In genomic region chr17:4186802-4187201, GRCm38 (mm10) we compare ENCODE assay signal across 19 mouse cellular contexts.
DNase-seq lines count a peak whose midpoint lies in the region; ATAC-seq and TF ChIP-seq lines count a peak whose summit lies in the region.
"Had no signal": no experiment of that assay in that cellular context is flagged by ENCODE, and none has a peak within 500 bp of the region (broad histone marks: within the 10 kb centered on the region; RNA-seq: fewer than 3 reads in every experiment).

No protein-coding gene starts in this region.

- DNase-seq in cerebellum, postnatal 25 days = peak; percentile 17 to 31
- no peak for DNase-seq in cerebellum, adult 11 months
- no peak for DNase-seq in kidney, adult 8-10 months
- DNase-seq in stomach, postnatal 0 days (ENCODE audit: low spot score) = no peak
- DNase-seq in liver, embryonic 11.5 days (ENCODE audit: low spot score) = no peak
- no peak for DNase-seq in ovary, postnatal 10 days (ENCODE audit: low spot score)
- DNase-seq: B cell, adult 2 months; gastrocnemius, postnatal 25 days; liver, embryonic 13.5 days; thymus, postnatal 25 days had no signal

- no peaks in the 10 kb centered on the region for H3K4me1 ChIP-seq in kidney, embryonic 16.5 days (ENCODE audit: insufficient read depth, low read length)
- H3K4me1 ChIP-seq in stomach, embryonic 14.5 days (ENCODE audit: control insufficient read depth, insufficient read depth, low read length) = peaks cover 4% of the 10 kb centered on the region; the same call in 1 of the 2 replicates
- H3K4me1 ChIP-seq in stomach, postnatal 0 days (replicated peaks; ENCODE audit: control insufficient read depth, insufficient read depth) = no peaks in the 10 kb centered on the region
- no peaks in the 10 kb centered on the region for H3K4me1 ChIP-seq in liver, embryonic 11.5 days (replicated peaks; ENCODE audit: control insufficient read depth, insufficient read depth, low read length)
- H3K4me1 ChIP-seq: forebrain, embryonic 12.5 days; limb, embryonic 12.5 days; liver, embryonic 13.5 days had no signal

- H3K4me3 ChIP-seq in kidney, embryonic 16.5 days (ENCODE audit: low read length) = no peak overlapping the region
- H3K4me3 ChIP-seq in stomach, embryonic 14.5 days (ENCODE audit: low read depth, low read length) = no peak overlapping the region
- no peak overlapping the region for H3K4me3 ChIP-seq in stomach, postnatal 0 days (ENCODE audit: low read depth, low read length)
- H3K4me3 ChIP-seq in liver, embryonic 11.5 days (ENCODE audit: low read depth, low read length) = no peak overlapping the region
- H3K4me3 ChIP-seq: embryonic facial prominence, embryonic 10.5 days; forebrain, embryonic 12.5 days; heart, embryonic 10.5 days; limb, embryonic 12.5 days; liver, embryonic 13.5 days had no signal

- no peaks in the 10 kb centered on the region for H3K36me3 ChIP-seq in kidney, embryonic 16.5 days (ENCODE audit: insufficient read depth, low read length)
- H3K36me3 ChIP-seq in stomach, embryonic 14.5 days (ENCODE audit: control insufficient read depth, insufficient read depth, low read length) = no peaks in the 10 kb centered on the region
- H3K36me3 ChIP-seq in stomach, postnatal 0 days (ENCODE audit: control insufficient read depth, insufficient read depth, low read length) = no peaks in the 10 kb centered on the region
- H3K36me3 ChIP-seq in liver, embryonic 11.5 days (ENCODE audit: control insufficient read depth, insufficient read depth, low read length) = no peaks in the 10 kb centered on the region
- H3K36me3 ChIP-seq: embryonic facial prominence, embryonic 10.5 days; forebrain, embryonic 12.5 days; heart, embryonic 10.5 days; limb, embryonic 12.5 days; liver, embryonic 13.5 days had no signal

- 50% methylated on average over 9 of the region's 9 CpGs for WGBS in kidney, embryonic 16.5 days
- WGBS in stomach, embryonic 14.5 days = 62% methylated on average over 9 of the region's 9 CpGs
- 51% methylated on average over 9 of the region's 9 CpGs for WGBS in stomach, postnatal 0 days
- WGBS in liver, embryonic 11.5 days = 69% methylated on average over 9 of the region's 9 CpGs

- H3K9me3 ChIP-seq in kidney, embryonic 16.5 days (ENCODE audit: low read length) = no peaks in the 10 kb centered on the region
- no peaks in the 10 kb centered on the region for H3K9me3 ChIP-seq in stomach, embryonic 14.5 days (ENCODE audit: control insufficient read depth, low read depth, low read length)
- H3K9me3 ChIP-seq in stomach, postnatal 0 days (ENCODE audit: control insufficient read depth, low read length) = no peaks in the 10 kb centered on the region
- H3K9me3 ChIP-seq in liver, embryonic 11.5 days (ENCODE audit: control insufficient read depth, low read length) = no peaks in the 10 kb centered on the region
- H3K9me3 ChIP-seq: embryonic facial prominence, embryonic 10.5 days; forebrain, embryonic 12.5 days; heart, embryonic 10.5 days; limb, embryonic 12.5 days; liver, embryonic 13.5 days had no signal

- H3K27me3 ChIP-seq in kidney, embryonic 16.5 days (ENCODE audit: insufficient read depth, low read length) = no peaks in the 10 kb centered on the region
- no peaks in the 10 kb centered on the region for H3K27me3 ChIP-seq in stomach, embryonic 14.5 days (ENCODE audit: control insufficient read depth, insufficient read depth, low read length)
- H3K27me3 ChIP-seq in stomach, postnatal 0 days (ENCODE audit: control insufficient read depth, insufficient read depth, low read length) = no peaks in the 10 kb centered on the region
- H3K27me3 ChIP-seq in liver, embryonic 11.5 days (replicated peaks; ENCODE audit: control insufficient read depth, insufficient read depth, low read length) = no peaks in the 10 kb centered on the region
- H3K27me3 ChIP-seq: forebrain, embryonic 12.5 days; limb, embryonic 12.5 days; liver, embryonic 13.5 days had no signal

- H3K27ac ChIP-seq in kidney, embryonic 16.5 days (ENCODE audit: low read length) = no peak overlapping the region
- H3K27ac ChIP-seq in stomach, embryonic 14.5 days (ENCODE audit: low read length) = peak overlapping the region; percentile 62; the same call in 1 of the 2 replicates
- H3K27ac ChIP-seq in stomach, postnatal 0 days (replicated peaks) = no peak overlapping the region
- H3K27ac ChIP-seq in liver, embryonic 11.5 days (ENCODE audit: low read depth, low read length) = no peak overlapping the region
- H3K27ac ChIP-seq: embryonic facial prominence, embryonic 10.5 days; forebrain, embryonic 12.5 days; heart, embryonic 10.5 days; limb, embryonic 12.5 days; liver, embryonic 13.5 days had no signal

- no peak for TF ChIP-seq EP300 in stomach, postnatal 0 days (optimal IDR thresholded peaks at IDR 0.05)

- H3K9ac ChIP-seq in kidney, embryonic 16.5 days (replicated peaks; ENCODE audit: low read length) = no peak overlapping the region
- H3K9ac ChIP-seq in stomach, embryonic 14.5 days (replicated peaks; ENCODE audit: low read depth, low read length) = no peak overlapping the region
- H3K9ac ChIP-seq in stomach, postnatal 0 days (ENCODE audit: low read length) = no peak overlapping the region
- no peak overlapping the region for H3K9ac ChIP-seq in liver, embryonic 11.5 days (ENCODE audit: low read depth, low read length)
- H3K9ac ChIP-seq: forebrain, embryonic 12.5 days; limb, embryonic 12.5 days; liver, embryonic 13.5 days had no signal

- ATAC-seq in kidney, embryonic 16.5 days (ENCODE audit: low FRiP score, low TSS enrichment) = no peak
- no peak for ATAC-seq in stomach, embryonic 14.5 days (ENCODE audit: insufficient number of reproducible peaks, insufficient read depth, low FRiP score, low read depth)
- no peak for ATAC-seq in stomach, postnatal 0 days (ENCODE audit: low FRiP score, low TSS enrichment)
- ATAC-seq in liver, embryonic 11.5 days (replicated peaks; ENCODE audit: low FRiP score) = no peak
- ATAC-seq: hindbrain, embryonic 16.5 days; intestine, postnatal 0 days; midbrain, embryonic 16.5 days had no signal

- TF ChIP-seq CTCF in stomach, postnatal 0 days (IDR thresholded peaks at IDR 0.05; ENCODE audit: low read depth) = no peak

- H3K4me2 ChIP-seq in kidney, embryonic 16.5 days (replicated peaks; ENCODE audit: low read depth, low read length) = 0 out of 2 replicates have a peak overlapping the region, but pooled peaks have one; percentile 0
- no peak overlapping the region for H3K4me2 ChIP-seq in stomach, embryonic 14.5 days (replicated peaks; ENCODE audit: low read depth, low read length)
- no peak overlapping the region for H3K4me2 ChIP-seq in stomach, postnatal 0 days (replicated peaks; ENCODE audit: low read depth)
- H3K4me2 ChIP-seq in liver, embryonic 11.5 days = no peak overlapping the region
- H3K4me2 ChIP-seq: forebrain, embryonic 12.5 days; limb, embryonic 12.5 days; liver, embryonic 13.5 days had no signal

Comparison
In these comparisons a context has a peak if more than half of its experiments do, and no peak if none do; other contexts are left out.
1. DNase-seq: peak in cerebellum, postnatal 25 days (2 of 2); none in cerebellum, adult 11 months (single experiment), kidney, adult 8-10 months (0 of 2), stomach, postnatal 0 days (single experiment), liver, embryonic 11.5 days (single experiment) and ovary, postnatal 10 days (single experiment).